Mouse (Mus musculus): ENCODE data around the gene Cdk6. TPM values are rescaled to one million over a fixed set of nuclear protein-coding genes. Genes with fewer than 3 reads are reported as not detected.

Gene Cdk6
- total RNA-seq, 1 experiment, result 34.1 TPM

- in situ Hi-C loops (cut with MboI; ENCODE audit: low sequenced_read_pairs in 2 of 2, unreplicated experiment in 2 of 2), result no loop called here
- H3K9me3 ChIP-seq (ENCODE audit: control insufficient read depth, insufficient read depth, low read depth, low read length), result no peaks in the 10 kb centered on the region
- no peak overlapping the region for H3K4me3 ChIP-seq (ENCODE audit: insufficient read depth in 1 of 2, low read depth in 1 of 2, low read length in 2 of 2, poor library complexity in 1 of 2, severe bottlenecking in 1 of 2)
These were observed 41.2 kb downstream of the Cdk6 start for GRCm38 (mm10) chr5:3382343-3383040.

GRCm38 (mm10) chr5:3383547-3383946 is 42.3 kb downstream of the Cdk6 start:
- TF ChIP-seq MAFK (IDR thresholded peaks at IDR 0.05; ENCODE audit: insufficient read depth, low read depth, low read length) (no peak), HCFC1 (IDR thresholded peaks at IDR 0.05; ENCODE audit: borderline replicate concordance, insufficient read depth, low read length) (no peak), ZC3H11A (IDR thresholded peaks at IDR 0.05; ENCODE audit: borderline replicate concordance, low read depth, low read length) (no peak), ZNF384 (IDR thresholded peaks at IDR 0.05; ENCODE audit: low read depth, low read length) (no peak), CHD2 (IDR thresholded peaks at IDR 0.05; ENCODE audit: low read depth, low read length) (no peak)
- no peak overlapping the region for H3K4me3 ChIP-seq (ENCODE audit: insufficient read depth in 1 of 2, low read depth in 1 of 2, low read length in 2 of 2, poor library complexity in 1 of 2, severe bottlenecking in 1 of 2)

More at GRCm38 (mm10) chr5:3382343-3383040, 41.2 kb downstream of the Cdk6 start:
- no peak for DNase-seq (ENCODE audit: low read depth, low spot score)
- Histone ChIP-seq H3K36me3 (ENCODE audit: control insufficient read depth, insufficient read depth, low read length, poor library complexity, severe bottlenecking) (no peaks in the 10 kb centered on the region), H3K9ac (ENCODE audit: insufficient read depth, low read depth, low read length, poor library complexity, severe bottlenecking) (no peak overlapping the region), H3K4me1 (ENCODE audit: control insufficient read depth in 2 of 2, insufficient read depth in 2 of 2, low read length in 2 of 2, poor library complexity in 1 of 2) (peaks cover 2 to 16% of the 10 kb centered on the region in 2 experiments; a peak in 2 of 4 replicates), H3K27ac (ENCODE audit: insufficient read depth, low read depth, low read length, poor library complexity, severe bottlenecking) (no peak overlapping the region)
- TF ChIP-seq MAFK (IDR thresholded peaks at IDR 0.05; ENCODE audit: insufficient read depth, low read depth, low read length) (no peak), CHD2 (IDR thresholded peaks at IDR 0.05; ENCODE audit: low read depth, low read length) (no peak), HCFC1 (IDR thresholded peaks at IDR 0.05; ENCODE audit: borderline replicate concordance, insufficient read depth, low read length) (no peak), ZC3H11A (IDR thresholded peaks at IDR 0.05; ENCODE audit: borderline replicate concordance, low read depth, low read length) (no peak), ZNF384 (IDR thresholded peaks at IDR 0.05; ENCODE audit: low read depth, low read length) (no peak)

GRCm38 (mm10) chr5:3385078-3385477 is 43.8 kb downstream of the Cdk6 start:
- DNase-seq (ENCODE audit: low read depth, low spot score), result no peak
- in situ Hi-C loops (cut with MboI; ENCODE audit: low sequenced_read_pairs in 2 of 2, unreplicated experiment in 2 of 2), result no loop called here
- TF ChIP-seq HCFC1 (IDR thresholded peaks at IDR 0.05; ENCODE audit: borderline replicate concordance, insufficient read depth, low read length) (no peak), CHD2 (IDR thresholded peaks at IDR 0.05; ENCODE audit: low read depth, low read length) (no peak)
- Histone ChIP-seq H3K4me1 (ENCODE audit: control insufficient read depth in 2 of 2, insufficient read depth in 2 of 2, low read length in 2 of 2, poor library complexity in 1 of 2) (peaks cover 2 to 16% of the 10 kb centered on the region in 2 experiments; a peak in 2 of 4 replicates), H3K4me3 (ENCODE audit: insufficient read depth in 1 of 2, low read depth in 1 of 2, low read length in 2 of 2, poor library complexity in 1 of 2, severe bottlenecking in 1 of 2) (no peak overlapping the region), H3K9ac (ENCODE audit: insufficient read depth, low read depth, low read length, poor library complexity, severe bottlenecking) (no peak overlapping the region), H3K9me3 (ENCODE audit: control insufficient read depth, insufficient read depth, low read depth, low read length) (no peaks in the 10 kb centered on the region), H3K27ac (ENCODE audit: insufficient read depth, low read depth, low read length, poor library complexity, severe bottlenecking) (no peak overlapping the region), H3K36me3 (ENCODE audit: control insufficient read depth, insufficient read depth, low read length, poor library complexity, severe bottlenecking) (no peaks in the 10 kb centered on the region)

More at GRCm38 (mm10) chr5:3383547-3383946, 42.3 kb downstream of the Cdk6 start:
- peaks cover 2 to 16% of the 10 kb centered on the region in 2 experiments; a peak in 2 of 4 replicates for H3K4me1 ChIP-seq (ENCODE audit: control insufficient read depth in 2 of 2, insufficient read depth in 2 of 2, low read length in 2 of 2, poor library complexity in 1 of 2)
- no peaks in the 10 kb centered on the region for H3K9me3 ChIP-seq (ENCODE audit: control insufficient read depth, insufficient read depth, low read depth, low read length)
- no peaks in the 10 kb centered on the region for H3K36me3 ChIP-seq (ENCODE audit: control insufficient read depth, insufficient read depth, low read length, poor library complexity, severe bottlenecking)
- no peak for DNase-seq (ENCODE audit: low read depth, low spot score)
- no peak overlapping the region for H3K9ac ChIP-seq (ENCODE audit: insufficient read depth, low read depth, low read length, poor library complexity, severe bottlenecking)
- H3K27ac ChIP-seq (ENCODE audit: insufficient read depth, low read depth, low read length, poor library complexity, severe bottlenecking), result no peak overlapping the region
- in situ Hi-C loops (cut with MboI; ENCODE audit: low sequenced_read_pairs in 2 of 2, unreplicated experiment in 2 of 2), result no loop called here

DNA sequence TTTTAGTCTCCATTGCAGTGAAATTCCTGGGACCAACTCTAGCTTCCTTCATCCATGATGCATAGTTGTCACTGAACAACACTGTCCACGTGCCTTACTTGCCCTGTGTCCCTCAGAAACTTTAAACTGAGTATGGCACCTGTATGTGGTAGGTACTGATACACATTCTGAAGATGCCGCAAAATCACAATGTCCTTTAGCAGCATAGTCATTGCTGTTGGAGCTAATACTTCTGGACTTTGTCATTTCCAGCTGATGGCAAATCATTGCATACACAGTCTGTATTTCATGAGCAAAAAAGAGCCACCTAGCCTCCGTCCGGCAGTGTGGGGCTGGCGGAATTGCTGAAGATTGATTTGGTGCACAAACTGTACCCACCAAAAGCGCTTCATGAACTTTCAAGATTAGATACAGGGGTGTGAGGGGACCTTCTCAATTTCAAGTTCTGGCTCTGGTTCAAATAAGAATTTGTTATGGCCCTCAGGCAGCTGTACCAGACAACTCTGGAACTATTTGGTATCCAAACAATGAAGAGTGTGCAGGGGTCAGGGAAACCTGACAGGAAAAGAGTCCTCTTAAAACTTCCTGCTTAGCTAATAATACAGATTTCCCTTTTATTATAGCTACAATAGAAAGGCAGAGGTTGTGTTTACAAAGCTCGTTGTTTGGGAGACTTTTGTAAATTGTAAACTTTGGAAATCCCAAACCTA is 44.9 kb downstream of the Cdk6 start:
- Histone ChIP-seq H3K4me3 (ENCODE audit: insufficient read depth in 1 of 2, low read depth in 1 of 2, low read length in 2 of 2, poor library complexity in 1 of 2, severe bottlenecking in 1 of 2) (peak overlapping the region in 1 of 2 experiments; percentile 33; a peak in 1 of 4 replicates), H3K4me1 (ENCODE audit: control insufficient read depth in 2 of 2, insufficient read depth in 2 of 2, low read length in 2 of 2, poor library complexity in 1 of 2) (peaks cover 2 to 16% of the 10 kb centered on the region in 2 experiments; a peak in 2 of 4 replicates), H3K27ac (ENCODE audit: insufficient read depth, low read depth, low read length, poor library complexity, severe bottlenecking) (peak overlapping the region; percentile 51; the same call in 1 of the 2 replicates), H3K9me3 (ENCODE audit: control insufficient read depth, insufficient read depth, low read depth, low read length) (no peaks in the 10 kb centered on the region), H3K9ac (ENCODE audit: insufficient read depth, low read depth, low read length, poor library complexity, severe bottlenecking) (no peak overlapping the region), H3K36me3 (ENCODE audit: control insufficient read depth, insufficient read depth, low read length, poor library complexity, severe bottlenecking) (peaks cover 2% of the 10 kb centered on the region; the same call in 1 of the 2 replicates)
- TF ChIP-seq HCFC1 (IDR thresholded peaks at IDR 0.05; ENCODE audit: borderline replicate concordance, insufficient read depth, low read length), result no peak
- no peak for TF ChIP-seq MAFK (IDR thresholded peaks at IDR 0.05; ENCODE audit: insufficient read depth, low read depth, low read length)
- TF ChIP-seq ZC3H11A (IDR thresholded peaks at IDR 0.05; ENCODE audit: borderline replicate concordance, low read depth, low read length), result no peak
- no peak for TF ChIP-seq CHD2 (IDR thresholded peaks at IDR 0.05; ENCODE audit: low read depth, low read length)
- TF ChIP-seq ZNF384 (IDR thresholded peaks at IDR 0.05; ENCODE audit: low read depth, low read length), result no peak
- no peak for DNase-seq (ENCODE audit: low read depth, low spot score)
- in situ Hi-C loops (cut with MboI; ENCODE audit: low sequenced_read_pairs in 2 of 2, unreplicated experiment in 2 of 2), result no loop called here
